Mouse (Mus musculus): Measurements from ENCODE around the gene Dusp27.

Gene Dusp27

DNA sequence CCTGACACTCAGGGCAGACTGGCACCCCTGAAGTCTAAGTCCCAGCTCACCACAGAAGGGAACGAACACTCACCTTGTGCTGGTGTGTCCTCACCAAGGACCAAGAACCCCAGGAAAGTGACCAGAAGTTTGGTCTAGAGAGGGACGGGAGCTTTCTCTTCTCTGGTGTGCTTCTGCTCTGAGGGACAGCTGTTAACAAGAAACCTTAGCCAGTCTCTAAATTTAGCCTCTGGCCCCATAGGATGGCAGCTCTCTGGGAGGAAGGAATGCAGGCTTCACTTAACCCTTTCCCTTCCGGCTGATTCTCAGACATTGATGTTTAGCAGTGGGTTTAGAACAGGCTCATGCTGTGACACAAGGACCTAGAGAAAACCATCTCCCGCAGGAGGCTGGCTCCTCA is at the start of gene Dusp27:
Gene Dusp27, minus strand, starts transcription at position 204 of the 400 bp plus-strand sequence.
- no peak for DNase-seq

DNA sequence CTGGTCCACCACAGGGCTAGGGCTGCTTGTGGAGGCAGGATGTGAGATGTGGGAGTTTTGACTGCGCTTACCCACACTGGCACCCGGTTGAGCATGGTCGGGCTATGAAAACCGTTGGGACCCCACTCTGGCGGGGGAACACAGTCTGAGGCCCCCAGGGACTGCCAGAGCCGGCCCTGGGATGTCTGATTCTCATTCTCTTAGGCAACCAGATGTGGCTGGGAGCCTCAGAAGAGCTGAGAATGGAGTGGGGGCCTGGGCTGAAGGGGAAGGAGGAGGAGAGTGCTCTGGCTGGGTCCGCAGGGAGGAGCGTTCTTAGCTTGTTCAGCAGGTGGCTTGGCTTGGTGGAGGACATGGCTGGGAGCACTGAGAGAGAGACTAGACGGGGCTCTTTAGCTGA is 45.9 kb upstream of the Dusp27 start:
- no peak for DNase-seq

DNA sequence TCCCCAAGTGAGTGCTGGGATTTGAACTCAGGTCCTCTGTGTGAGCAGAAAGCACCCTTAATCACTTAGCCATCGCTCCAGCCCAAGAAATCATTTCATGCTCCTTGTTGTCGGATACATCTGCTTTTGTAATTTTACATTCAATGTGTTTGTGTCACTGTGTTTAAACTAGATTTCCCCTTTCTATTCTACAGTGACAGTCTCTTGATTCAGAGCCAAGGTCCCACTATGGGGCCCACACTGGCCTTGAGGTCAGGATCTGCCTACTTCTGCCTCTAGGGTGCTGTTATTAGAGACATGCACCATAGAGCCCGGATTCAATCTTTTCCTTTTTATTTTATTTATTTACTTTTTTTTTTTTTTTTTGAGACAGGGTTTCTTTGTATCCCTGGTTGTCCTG is 45.3 kb upstream of the Dusp27 start:
- no peak for DNase-seq

DNA sequence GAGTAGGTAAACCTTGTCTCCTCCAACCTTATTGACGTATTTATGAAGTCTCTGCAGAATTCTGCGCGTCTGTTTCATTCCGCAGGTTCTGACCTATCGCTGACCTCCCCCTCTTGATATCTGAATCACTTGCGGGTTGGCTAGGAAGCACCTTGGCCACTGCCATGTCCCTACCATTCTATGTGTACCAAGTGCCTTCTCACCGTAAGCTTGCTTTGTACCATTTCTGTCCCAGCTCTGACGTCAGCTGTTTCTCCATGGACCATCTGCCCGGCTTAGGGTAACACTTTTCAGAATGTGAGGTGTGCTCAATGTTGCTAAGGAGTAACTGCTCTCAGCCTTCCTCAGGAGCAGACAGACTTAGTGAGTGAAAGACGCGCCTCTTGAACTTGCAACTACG is 43.1 kb upstream of the Dusp27 start:
- no peak for DNase-seq

DNA sequence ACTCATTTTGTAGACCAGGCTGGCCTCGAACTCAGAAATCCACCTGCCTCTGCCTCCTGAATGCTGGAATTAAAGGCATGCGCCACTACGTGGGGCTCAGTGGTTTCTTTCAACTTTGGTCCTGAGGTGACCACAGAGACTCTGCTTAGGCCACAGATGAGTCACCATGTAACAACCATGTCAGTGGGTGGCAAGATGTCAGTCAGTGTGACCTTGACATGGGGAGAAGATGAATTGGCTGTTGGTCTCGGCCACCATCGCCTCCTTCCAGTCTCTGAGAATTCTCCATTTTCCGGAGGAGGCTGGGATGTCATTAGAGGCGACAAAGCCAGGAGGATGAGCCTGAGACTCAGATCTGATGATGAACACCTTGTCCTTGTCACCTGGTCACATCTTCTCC is 42.0 kb upstream of the Dusp27 start:
- no peak for DNase-seq

DNA sequence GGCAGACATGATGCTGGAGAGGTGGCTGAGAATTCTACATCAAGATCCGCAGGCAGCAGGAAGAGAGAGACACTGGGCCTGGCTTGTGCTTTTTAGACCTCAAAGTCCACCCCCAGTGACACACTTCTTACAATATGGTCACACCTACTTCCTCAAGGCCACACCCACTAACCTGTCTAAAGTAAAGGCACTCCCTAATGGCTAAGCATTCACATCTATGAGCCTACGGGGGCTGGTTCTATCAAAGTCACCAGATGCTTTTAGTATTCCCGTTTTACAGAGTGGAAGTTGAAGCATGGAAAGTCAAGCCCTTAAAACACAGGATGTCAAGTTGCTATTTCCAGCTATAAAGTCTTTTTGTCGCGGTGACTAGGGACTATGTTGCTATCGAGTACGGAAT is 40.3 kb upstream of the Dusp27 start:
- DNase-seq, result no peak

DNA sequence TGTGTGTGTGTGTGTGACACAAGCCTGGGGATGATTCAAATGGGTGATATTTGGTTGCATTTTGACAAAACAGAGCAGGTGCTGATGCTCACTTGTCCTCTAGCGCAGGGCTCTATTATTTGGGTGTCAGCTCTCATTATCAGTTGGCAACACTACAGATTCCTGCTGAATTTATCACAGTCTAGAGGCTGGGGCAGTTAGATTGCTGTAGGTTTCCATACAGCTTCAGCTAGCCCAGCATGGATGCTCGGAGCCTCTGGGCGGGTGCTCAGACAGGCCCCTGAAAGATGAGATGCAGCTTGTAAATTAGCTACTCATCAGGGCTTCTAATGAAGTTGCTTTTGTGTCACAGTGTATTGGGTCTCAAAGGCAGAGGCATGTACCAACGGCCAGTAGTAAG is 39.7 kb upstream of the Dusp27 start:
- no peak for DNase-seq

DNA sequence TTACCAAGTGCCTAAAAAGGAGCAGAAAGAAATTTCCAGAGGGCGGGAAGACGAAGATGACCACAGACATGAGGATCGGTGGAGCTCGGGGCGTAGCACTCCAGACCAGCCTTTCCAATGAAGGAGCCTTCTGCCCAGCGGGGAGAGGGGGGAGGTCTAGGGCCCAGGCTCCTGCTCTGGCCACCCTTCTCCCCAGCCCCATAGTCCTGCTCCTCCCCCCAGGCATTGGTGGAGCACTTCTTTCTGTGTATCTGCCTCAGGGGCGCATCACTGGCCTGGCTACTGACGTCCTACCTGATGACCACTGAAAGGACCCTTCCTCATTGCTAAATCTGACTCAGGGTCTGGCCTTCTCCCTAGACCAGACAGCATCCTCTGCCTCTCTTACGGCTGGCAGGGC is 37.4 kb upstream of the Dusp27 start:
- no peak for DNase-seq

DNA sequence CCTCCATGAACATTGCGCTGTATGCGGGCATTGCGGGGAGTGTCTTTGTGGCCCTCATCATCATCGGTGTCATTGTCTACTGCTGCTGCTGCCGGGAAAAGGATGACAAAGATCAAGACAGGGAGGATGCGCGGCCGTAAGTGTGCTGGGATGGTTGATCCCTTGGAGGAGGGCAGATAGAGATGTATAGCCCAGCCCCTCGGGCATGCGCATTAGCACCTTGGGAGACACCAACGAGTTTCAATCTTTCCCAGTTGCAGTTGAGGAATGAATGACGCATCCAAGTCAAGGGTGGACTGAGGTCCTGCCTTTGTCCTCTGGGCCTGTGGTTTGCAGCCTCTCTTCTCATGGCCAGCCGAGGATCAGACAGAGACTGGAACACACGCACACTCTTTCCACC is 36.9 kb upstream of the Dusp27 start:
- DNase-seq, result no peak

DNA sequence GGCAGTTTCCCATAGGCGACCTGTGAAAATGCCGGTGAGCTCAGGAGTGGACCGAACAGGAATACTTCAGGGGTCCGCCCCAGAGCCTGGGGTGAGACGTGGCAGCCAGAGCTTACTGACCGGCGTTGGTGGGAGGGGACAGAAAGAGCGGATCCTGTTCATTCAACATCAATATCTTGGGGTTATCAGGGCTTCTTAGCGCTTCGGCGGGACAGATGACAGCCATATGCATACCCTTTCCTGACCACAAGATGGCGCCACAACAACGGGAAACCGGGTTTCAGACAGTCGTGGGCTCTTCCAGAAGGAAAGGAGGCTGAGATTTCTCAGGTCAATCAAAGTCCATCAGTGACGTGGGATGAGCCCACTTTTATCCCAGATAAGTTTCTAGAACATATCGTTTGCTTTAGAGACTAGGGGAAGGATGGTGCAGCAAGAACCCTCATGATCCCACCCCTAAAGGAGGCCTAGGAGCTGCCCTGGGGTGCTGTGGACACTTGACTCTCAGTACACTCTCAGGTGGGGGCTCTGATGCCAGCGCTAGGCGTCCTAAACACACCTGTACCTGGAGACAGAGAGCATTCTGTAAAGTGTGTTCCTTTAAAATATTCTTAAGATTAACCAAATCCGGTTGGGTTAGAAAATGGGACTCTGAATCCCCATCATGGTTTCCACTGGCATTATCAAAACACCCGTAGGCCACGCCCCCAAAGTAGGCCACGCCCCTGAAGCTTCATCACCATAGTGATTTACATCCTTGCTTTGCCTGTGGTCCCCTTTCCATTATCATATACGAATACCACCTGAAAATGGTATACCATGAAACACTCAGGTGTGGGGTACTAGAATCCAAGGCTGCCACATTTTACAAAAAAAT is 33.1 kb upstream of the Dusp27 start:
- DNase-seq, result peak; percentile 67

DNA sequence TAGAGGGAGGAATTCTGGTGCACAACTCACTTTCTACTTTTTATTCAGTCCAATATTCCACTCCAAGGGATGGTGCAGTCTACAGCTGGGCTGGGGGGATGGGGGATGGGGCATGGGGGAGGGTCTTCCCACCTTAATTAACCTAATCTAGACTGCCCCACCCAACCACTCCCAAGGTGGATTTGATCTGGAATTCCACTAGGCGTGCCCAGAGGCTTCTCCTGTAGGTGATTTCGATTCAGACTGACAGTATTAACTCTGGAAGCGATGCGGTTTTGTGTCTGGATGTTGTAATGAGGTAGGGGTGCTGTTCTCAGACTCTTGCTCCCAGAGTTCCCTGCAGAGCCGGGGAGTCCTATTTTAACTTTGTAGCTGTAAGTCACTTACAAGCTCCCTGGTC is 32.4 kb upstream of the Dusp27 start:
- DNase-seq, result no peak

DNA sequence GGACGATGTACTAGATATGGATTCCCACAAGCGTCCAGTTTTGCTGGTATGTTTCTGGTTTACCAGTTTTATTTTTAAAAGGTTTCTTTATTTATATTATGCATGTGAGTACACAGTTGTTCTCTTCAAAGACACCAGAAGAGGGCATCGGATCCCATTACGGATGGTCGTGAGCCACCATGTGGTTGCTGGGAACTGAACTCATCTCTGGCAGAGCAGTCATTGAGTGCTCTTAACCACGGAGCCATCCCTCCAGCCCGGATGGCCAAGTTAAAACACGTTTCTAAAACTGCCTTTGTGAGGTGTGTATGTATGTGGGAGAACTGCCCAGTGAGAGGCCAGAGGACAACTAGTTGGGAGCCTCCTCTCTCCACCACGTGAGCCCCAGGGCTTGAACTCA is 30.9 kb upstream of the Dusp27 start:
- no peak for DNase-seq

DNA sequence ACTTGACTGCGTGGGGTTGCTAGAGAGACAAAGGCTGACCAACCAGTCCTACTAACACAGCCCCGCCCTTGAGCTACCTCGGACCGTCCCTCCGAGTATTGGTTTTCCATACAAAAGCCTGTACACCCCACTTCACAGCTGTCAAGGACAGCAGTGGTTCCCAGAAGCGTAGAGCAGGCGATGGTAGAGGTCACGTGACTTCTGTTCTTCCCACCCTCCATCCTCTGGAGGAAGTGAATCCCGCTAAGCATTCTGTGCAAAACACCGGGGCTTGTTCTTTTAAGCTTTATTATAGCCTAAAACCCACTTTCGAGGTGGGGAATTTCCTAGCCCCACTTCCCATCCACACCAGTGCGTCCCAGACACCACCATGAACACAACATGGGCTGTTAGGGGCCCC is 30.0 kb upstream of the Dusp27 start:
- no peak for DNase-seq

DNA sequence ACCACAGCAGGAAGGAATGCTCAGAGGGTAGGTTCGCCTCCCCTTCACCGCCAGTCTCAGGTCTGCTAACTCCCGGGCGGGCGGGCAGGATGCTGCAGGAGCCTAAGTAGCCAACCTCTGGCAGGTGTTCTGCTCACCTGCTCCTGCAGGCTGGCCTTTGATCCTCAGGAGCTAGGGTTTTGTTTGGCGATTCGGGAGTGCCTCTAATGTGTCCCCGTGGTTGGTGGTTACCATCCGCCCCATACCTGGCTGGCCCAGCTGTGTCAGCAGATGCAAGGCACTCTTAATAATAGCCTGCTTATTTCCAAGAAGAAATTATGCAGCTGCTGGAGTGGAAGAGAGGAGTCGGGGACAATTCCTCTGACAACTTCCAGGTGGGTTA is 27.4 kb upstream of the Dusp27 start:
- DNase-seq, result no peak

DNA sequence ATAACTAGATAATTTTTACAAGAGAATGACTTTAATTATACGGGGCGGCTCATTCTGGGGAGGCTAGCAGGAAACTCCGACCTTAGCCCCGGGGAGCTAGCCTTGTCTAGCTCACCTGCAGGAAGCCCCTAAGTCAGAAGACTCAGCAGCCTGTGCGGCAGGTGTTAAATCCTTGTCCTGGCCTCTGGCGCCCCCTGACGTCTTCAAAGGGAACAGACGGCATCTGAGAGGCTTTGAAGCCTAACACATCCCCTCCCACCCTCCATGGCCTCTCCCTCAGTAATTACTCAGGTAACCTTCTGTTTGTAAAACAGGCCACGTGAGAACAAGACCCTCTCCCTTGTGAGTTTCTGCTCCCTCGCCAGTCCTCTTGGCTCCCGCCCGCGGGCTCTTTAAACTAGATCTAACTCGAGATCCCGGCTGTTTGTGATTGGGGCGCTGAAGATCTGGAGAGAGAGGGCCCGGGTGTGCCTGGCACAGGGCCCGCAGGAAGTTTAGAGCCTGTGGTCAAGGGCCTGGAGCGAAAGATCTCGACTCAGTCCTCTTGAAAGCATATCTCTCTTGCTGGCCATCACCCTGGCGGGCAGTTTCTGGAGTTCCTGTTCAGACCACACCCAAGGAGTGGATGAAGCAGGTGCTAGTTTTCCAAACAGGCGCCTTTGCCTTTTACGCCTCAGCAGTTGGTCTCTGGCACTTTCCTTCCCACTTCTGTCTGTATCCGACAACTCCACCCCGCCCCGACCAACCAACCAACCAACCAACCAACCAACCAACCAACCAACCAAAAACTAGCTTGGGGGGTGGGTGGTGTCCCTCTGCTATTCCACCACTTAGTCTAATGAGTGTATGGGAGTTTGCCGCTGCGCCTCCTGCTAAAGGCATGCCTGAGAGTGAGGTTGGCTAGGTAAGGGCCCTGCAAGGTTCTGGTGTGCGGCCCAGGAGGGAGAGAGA is 26.7 kb upstream of the Dusp27 start:
- DNase-seq, result peak; percentile 89

DNA sequence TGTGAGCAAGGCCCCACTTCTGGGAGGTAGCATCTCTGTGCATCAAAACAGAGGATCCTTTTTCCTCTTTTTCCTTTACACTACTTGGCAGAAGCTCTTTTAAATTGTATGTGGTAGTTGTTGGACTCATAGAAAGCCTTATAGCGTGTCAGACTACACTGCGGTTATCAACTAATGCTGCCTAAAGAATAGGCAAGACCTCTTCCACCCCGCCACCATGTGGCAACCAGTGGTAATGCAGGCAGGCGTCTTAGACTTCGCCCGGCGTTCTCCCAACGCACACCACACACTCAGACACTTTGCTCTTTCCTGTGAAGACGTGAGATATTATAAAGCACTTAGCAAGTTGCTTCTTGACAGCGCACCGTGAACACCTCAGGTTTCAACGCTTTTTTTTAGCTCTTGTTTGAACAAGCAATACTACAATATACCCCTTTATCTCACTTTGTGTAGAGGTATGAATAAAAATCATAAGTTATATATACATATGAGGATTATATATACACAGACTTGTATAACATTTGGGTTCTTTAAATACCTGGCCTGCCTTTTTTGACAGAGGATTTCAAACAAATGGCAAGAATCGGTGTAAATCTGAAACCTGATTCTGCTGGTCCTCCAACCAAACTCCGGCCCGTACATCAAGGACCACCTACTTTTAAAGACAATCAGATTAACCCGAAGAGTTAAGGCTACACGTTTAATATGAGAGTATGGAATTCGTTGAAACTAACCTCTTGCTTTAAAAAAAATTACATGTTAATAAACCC is 25.8 kb upstream of the Dusp27 start:
- DNase-seq, result peak; percentile 96

DNA sequence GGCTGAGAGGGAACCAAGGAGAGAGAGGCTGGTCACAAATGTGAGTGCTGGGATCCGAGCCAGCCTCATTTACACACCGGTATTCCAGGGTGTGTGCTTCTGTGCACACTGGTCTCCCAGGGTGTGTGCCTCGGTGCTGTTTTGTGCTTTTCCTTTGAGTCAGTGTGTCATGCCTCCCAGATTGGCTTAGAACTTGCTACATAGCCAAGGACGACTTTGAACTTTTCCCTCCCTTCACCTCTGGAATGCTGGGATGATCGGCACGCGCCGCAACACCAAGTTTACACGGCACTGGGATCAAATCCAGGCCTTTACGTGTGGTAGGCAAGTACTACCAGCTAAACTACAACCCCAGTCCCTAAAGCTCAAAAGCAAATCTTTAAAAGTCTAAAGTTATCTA is 24.3 kb upstream of the Dusp27 start:
- DNase-seq, result no peak

DNA sequence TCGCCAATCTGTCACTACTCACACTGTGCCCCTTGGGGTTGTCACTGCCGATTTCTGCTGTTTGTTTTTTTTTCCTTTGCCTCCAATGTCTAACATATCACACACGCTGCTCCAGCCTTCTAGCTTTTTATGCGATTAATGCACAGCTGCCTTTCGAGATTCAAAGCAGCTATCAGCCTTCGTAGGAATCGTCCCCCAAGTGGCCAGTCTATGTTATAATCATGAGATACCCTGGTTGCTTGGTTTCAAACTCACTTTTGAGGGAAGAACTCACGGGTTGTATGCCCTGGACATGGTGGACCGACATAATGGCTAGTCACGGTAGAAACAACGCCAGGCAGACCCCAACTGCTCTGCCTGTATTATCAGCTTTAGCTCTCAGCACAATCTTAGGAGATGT is 23.6 kb upstream of the Dusp27 start:
- DNase-seq, result no peak

DNA sequence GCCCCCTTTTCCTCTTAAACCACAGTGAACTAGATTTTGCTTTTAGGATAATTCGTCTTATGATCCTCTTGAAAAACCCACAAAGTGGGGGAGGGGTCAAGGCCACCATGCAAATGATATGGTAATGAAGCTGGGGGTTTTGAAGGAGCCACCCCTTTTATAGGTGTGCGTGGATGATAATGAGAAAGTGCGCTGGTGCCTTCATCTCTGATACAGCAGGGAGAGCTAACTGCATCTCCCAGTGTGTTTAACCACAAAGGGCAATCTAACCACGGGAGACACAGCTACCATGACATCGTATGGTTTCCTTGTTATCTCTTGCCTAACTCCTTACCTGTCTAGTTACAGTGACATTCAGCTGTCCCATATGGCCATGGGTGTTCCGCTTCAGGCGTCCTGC is 22.3 kb upstream of the Dusp27 start:
- no peak for DNase-seq

DNA sequence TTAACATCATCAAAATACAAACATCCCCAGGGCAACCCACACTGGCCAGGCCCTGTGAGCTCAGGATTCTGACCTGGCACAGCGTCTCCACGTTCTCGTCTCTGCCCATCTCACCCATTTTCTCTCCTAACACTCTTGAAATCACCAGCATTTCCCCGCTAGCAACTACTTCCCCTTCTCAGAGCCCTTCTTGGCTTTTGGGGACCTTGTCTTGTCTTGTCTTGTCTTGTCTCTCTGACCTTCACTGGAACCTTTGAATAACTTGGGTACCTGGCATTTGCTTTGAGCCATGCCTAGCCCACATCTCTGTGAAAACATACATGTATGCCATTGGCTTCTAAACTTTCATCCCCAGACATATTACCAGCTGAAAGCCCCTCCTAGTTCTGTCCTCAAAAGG is 21.7 kb upstream of the Dusp27 start:
- no peak for DNase-seq

DNA sequence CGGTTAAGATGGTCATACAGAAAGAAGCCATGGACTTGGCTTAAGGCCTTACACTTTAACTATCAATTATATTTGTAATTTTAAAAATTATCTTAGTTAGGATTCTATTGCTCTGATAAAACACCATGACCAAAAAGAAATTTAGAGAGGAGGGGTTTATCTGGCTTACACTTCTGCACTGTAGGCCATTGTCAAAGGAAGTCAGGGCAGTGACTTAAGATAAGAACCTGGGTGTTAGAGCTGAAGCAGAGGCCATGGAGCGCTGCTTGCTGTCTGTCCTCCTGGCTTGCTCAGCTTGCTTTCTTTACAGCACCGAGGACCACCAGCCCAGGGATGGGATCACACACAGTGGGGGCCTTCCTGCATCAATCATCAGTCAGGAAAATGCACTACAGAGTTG is 19.9 kb upstream of the Dusp27 start:
- DNase-seq, result no peak

DNA sequence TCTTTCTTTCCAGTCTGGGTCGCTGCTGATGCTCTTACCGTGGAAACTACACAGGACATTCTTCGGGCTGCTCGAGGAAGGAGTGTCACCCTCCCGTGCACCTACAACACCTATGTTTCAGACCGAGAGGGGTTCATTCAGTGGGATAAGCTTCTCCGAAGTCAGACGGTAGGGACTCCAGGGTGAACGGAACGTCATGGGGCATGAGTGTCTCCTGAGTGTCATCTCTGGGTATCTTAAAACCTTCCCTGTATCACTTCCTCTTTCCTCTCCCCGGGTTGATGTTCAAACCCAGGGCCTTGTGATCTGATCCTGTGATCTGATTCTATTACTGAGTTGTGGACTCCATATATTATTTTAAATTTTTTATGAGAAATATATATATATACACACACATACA is 18.9 kb upstream of the Dusp27 start:
- DNase-seq, result no peak

DNA sequence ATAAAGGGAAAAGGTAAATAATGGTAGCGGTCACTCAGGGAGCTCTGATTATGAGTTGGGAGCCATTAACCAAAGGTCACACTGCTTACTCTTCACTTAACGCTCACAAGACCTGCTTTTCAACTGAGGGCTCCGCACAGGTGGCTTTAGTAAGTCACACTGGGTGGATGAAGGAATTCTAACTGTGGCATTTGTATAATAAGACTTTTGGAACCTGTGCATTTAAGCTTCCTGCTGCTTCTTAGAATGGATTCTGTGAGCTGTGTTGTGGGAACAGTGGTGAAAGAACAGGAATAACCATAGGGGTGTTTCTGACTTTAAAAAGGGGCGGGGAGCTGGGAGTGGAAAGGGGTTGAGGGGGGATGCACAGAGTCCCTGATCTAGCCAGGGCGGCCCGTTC is 14.6 kb upstream of the Dusp27 start:
- no peak for DNase-seq

Data from thymus, postnatal 14 days (tissue).